Mouse (Mus musculus) neural tube, embryonic 11.5 days (tissue): Measurements from ENCODE around the gene Srp54c. TPM values are rescaled to one million over a fixed set of nuclear protein-coding genes. Genes with fewer than 3 reads are reported as not detected.
"Not testable (repeated sequence)": the region's sequence is repeated elsewhere in the genome, so short reads cannot be mapped to it uniquely, and the experiment has no call there.

Source experiments
- ATAC-seq: fragments of 200-750 bp; cut with Nextera tagmentation; 2 replicates; pipeline ENCODE4 v1.8.0; 2017; ENCODE audit warnings: moderate number of reproducible peaks, mild to moderate bottlenecking, moderate TSS enrichment, moderate library complexity; ENCODE audit not compliant: insufficient read depth, low FRiP score, low TSS enrichment
- DNase-seq: peaks from one replicate; pipeline ENCODE4 v3.0.0-alpha.2; 2015; ENCODE audit warnings: low spot score
- H3K27ac ChIP-seq: fragments of 300-500 bp; sonication (generic); 2 replicates; pipeline ENCODE4 v1.5.1; 2014; ENCODE audit warnings: low read depth, mild to moderate bottlenecking, low read length
- H3K27me3 ChIP-seq: fragments of 300-500 bp; sonication (generic); 2 replicates; pipeline ENCODE4 v1.6.1; 2014; ENCODE audit warnings: mild to moderate bottlenecking, low read length, mixed read lengths; ENCODE audit not compliant: control insufficient read depth, insufficient read depth
- H3K36me3 ChIP-seq: fragments of 300-500 bp; sonication (generic); 2 replicates; pipeline ENCODE4 v1.6.1; 2014; ENCODE audit warnings: mild to moderate bottlenecking, low read length, moderate library complexity, mixed read lengths; ENCODE audit not compliant: control insufficient read depth, insufficient read depth
- H3K4me1 ChIP-seq: fragments of 300-500 bp; sonication (generic); 2 replicates; pipeline ENCODE4 v1.6.1; 2014; ENCODE audit warnings: low read length, mixed read lengths; ENCODE audit not compliant: control insufficient read depth, insufficient read depth
- H3K4me2 ChIP-seq: fragments of 300-500 bp; sonication (generic); 2 replicates; pipeline ENCODE4 v1.6.1; 2014; ENCODE audit warnings: low read depth, mild to moderate bottlenecking, moderate library complexity
- H3K4me3 ChIP-seq: fragments of 300-500 bp; sonication (generic); 2 replicates; pipeline ENCODE4 v1.5.1; 2014; ENCODE audit warnings: low read depth, low read length
- H3K9ac ChIP-seq: fragments of 300-500 bp; sonication (generic); 2 replicates; pipeline ENCODE4 v1.6.1; 2014; ENCODE audit warnings: mild to moderate bottlenecking, low read length
- H3K9me3 ChIP-seq: fragments of 300-500 bp; sonication (generic); 2 replicates; pipeline ENCODE4 v1.6.1; 2016; ENCODE audit warnings: low read length; ENCODE audit not compliant: control insufficient read depth
- WGBS: fragments of 180-500 bp; shearing (Covaris S2); extraction: QIAGEN DNeasy Blood & Tissue Kit; methylation state at CpG from one replicate; pipeline ENCODE4 v1.1.7; 2014; 5-methylcytosine and 5-hydroxymethylcytosine counted together
- polyA plus RNA-seq: library from polyadenylated mRNA; unstranded; fragments of >200 nt; fragmentation: Nextera tagmentation; extraction: Ambion mirVana; gene quantifications from 2 replicates; pipeline ENCODE4 v1.2.1, GENCODE M21; 2014

Srp54c gene
- polyA plus RNA-seq, 1 experiment from 2014 or later: 78.8 TPM

GRCm38 (mm10) chr12:55263385-55263784, 33.4 kb downstream of the Srp54c start:
- not testable (repeated sequence) for ATAC-seq, H3K4me2 ChIP-seq, H3K9me3 ChIP-seq, H3K27ac ChIP-seq, H3K9ac ChIP-seq, H3K4me1 ChIP-seq, H3K4me3 ChIP-seq, DNase-seq, H3K27me3 ChIP-seq, H3K36me3 ChIP-seq
- no CpG with 5 or more reads among the region's 5 CpGs for WGBS

- H3K4me1 ChIP-seq: no peaks in the 10 kb centered on the region
- H3K9ac ChIP-seq: no peak overlapping the region
- no peak for DNase-seq
- 84% methylated on average over 3 of the region's 3 CpGs for WGBS
- H3K36me3 ChIP-seq: no peaks in the 10 kb centered on the region
- H3K9me3 ChIP-seq: no peaks in the 10 kb centered on the region
- H3K4me3 ChIP-seq: no peak overlapping the region
- ATAC-seq: no peak
- H3K27ac ChIP-seq: no peak overlapping the region
- no peaks in the 10 kb centered on the region for H3K27me3 ChIP-seq
- no peak overlapping the region for H3K4me2 ChIP-seq
These were observed 42.3 kb downstream of the Srp54c start for GRCm38 (mm10) chr12:55272243-55272642.

- H3K36me3 ChIP-seq, ATAC-seq, H3K27me3 ChIP-seq, H3K4me1 ChIP-seq, DNase-seq, H3K9me3 ChIP-seq, H3K4me2 ChIP-seq, H3K27ac ChIP-seq, H3K9ac ChIP-seq, H3K4me3 ChIP-seq: not testable (repeated sequence)
- 92% methylated on average over 3 of the region's 6 CpGs for WGBS
These were observed 47.6 kb downstream of the Srp54c start for GRCm38 (mm10) chr12:55277583-55277982.

DNA sequence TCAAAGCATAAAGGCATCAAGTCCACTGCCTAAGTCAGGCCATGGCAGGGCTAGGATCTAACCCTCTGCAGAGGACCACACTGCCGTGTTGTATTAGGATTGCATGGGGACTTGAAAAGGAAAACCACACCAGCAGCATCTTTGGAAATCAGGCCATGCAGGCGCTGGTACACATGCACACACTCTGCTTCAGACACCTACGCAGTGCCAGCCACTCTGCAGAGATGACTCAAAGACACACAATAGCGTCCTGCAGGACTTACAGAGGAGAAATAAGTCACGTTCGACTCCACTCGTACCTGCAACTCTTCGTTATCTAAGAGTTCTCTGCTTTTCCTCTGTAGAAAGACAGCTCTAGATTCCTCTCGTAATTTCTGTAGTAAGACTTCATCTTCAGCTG, 68.1 kb downstream of the Srp54c start:
- peaks cover 9% of the 10 kb centered on the region for H3K36me3 ChIP-seq

GRCm38 (mm10) chr12:55299336-55299735, 69.4 kb downstream of the Srp54c start, which contains the start of gene 1110008L16Rik:
Gene 1110008L16Rik (plus strand): TSS chr12:55299577.
- no peak within 1 kb of the TSS for H3K9ac ChIP-seq
- WGBS: 81% methylated on average over 5 of the region's 5 CpGs
- H3K27ac ChIP-seq: no peak within 1 kb of the TSS
- H3K4me3 ChIP-seq: no peak within 1 kb of the TSS
- no peak for DNase-seq
- H3K27me3 ChIP-seq: no peaks in the 10 kb centered on the region
- H3K36me3 ChIP-seq: peaks cover 6% of the 10 kb centered on the region
- H3K4me2 ChIP-seq: no peak within 1 kb of the TSS
- no peak for ATAC-seq
- H3K4me1 ChIP-seq: peaks cover 7% of the 10 kb centered on the region; the same call in 1 of the 2 replicates
- no peaks in the 10 kb centered on the region for H3K9me3 ChIP-seq

More for the DNA sequence above, 68.1 kb downstream of the Srp54c start:
- H3K27ac ChIP-seq: no peak overlapping the region
- no peak overlapping the region for H3K9ac ChIP-seq
- H3K9me3 ChIP-seq: no peaks in the 10 kb centered on the region
- H3K4me3 ChIP-seq: no peak overlapping the region
- no peaks in the 10 kb centered on the region for H3K27me3 ChIP-seq
- ATAC-seq (no peak), DNase-seq (no peak)
- H3K4me2 ChIP-seq: no peak overlapping the region
- H3K4me1 ChIP-seq: peaks cover 7% of the 10 kb centered on the region; the same call in 1 of the 2 replicates
- WGBS: 91% methylated on average over 9 of the region's 9 CpGs

DNA sequence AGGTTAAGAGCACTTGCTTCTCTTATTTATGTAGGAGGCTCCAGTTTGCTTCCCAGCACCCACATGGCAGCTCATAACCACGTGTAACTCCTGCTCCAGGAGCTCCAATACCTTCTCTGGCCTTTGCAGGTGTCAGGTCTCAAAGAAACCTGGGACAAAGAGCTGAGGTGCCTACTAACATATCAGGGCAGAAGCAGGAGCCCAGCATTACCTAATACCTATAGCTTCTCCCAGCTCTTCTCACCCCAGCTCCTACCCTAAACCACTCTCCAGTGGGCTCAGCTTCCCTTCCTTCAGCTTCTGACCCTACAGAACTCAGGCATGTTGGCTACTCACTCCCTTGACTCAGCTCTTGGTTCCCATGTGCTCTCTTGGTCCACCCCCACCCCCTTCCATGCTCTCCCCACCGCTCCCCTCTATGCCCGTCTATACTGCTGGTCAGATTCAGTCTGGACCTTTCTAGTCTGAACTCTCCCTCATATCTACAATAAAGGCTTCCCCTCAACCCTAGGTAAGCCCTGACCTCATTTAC, 70.9 kb downstream of the Srp54c start:
- Histone ChIP-seq H3K4me1 (peaks cover 7% of the 10 kb centered on the region; the same call in 1 of the 2 replicates), H3K27ac (no peak overlapping the region), H3K9me3 (no peaks in the 10 kb centered on the region), H3K4me2 (peak overlapping the region; percentile 53), H3K27me3 (no peaks in the 10 kb centered on the region), H3K36me3 (peaks cover 5% of the 10 kb centered on the region), H3K9ac (no peak overlapping the region), H3K4me3 (no peak overlapping the region)
- DNase-seq (no peak), ATAC-seq (no peak)
- 88% methylated on average over 3 of the region's 3 CpGs for WGBS

DNA sequence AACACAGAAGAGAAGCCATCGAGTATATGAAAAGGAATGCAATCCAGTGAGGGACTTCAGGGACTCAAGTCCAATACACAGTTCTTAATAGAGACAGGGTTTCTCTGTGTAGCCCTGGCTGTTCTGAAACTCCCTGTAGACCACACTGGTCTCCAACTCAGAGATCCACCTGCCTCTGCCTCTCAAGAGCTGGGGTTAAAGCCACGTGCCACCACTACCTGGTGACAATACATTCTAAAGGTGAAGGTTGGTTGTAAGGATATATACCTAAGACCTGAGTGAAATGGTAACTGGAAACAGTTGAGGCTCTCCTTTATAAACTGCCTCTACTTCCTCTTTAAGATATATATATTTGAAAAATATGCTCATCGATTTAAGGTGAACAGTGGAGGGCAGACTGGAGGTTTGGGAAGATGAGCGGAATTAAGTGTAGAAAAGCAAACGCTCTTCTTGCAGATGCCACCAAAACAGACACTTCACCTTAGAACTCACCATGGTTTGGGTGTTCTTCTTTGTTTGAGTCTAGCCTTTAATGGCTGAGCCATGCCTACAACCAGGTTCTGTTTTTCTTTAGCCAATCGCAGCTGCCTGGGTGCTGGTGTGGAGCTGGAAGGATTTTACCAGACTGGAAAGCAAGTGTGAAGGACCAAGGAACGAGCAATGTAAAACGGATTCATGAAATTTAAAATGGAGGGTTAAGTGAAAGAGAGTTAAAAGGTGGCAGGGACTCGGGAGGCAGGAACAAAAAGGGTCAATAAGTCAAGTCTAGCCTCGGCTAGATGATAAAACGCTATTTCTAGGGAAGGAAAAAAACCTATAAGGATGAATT, 71.7 kb downstream of the Srp54c start:
- Histone ChIP-seq H3K4me3 (peak overlapping the region; percentile 57), H3K36me3 (peaks cover 5% of the 10 kb centered on the region; the same call in 1 of the 2 replicates), H3K9ac (peak overlapping the region; percentile 83), H3K27me3 (no peaks in the 10 kb centered on the region), H3K4me1 (peaks cover 7% of the 10 kb centered on the region; the same call in 1 of the 2 replicates), H3K27ac (peak overlapping the region; percentile 74; the same call in 1 of the 2 replicates), H3K4me2 (peak overlapping the region; percentile 53), H3K9me3 (no peaks in the 10 kb centered on the region)
- no peak for DNase-seq
- WGBS: 52% methylated on average over 11 of the region's 11 CpGs
- no peak for ATAC-seq

GRCm38 (mm10) chr12:55302485-55303441, 72.8 kb downstream of the Srp54c start, which contains the start of gene Ppp2r3c:
Gene Ppp2r3c (minus strand): TSS chr12:55302998.
- H3K4me2 ChIP-seq: peak within 1 kb of the TSS; percentile 65
- H3K4me1 ChIP-seq: peaks cover 7% of the 10 kb centered on the region; the same call in 1 of the 2 replicates
- under 1% methylated on average over 55 of the region's 55 CpGs for WGBS
- peak within 1 kb of the TSS; percentile 57 for H3K4me3 ChIP-seq
- H3K9ac ChIP-seq: peak within 1 kb of the TSS; percentile 83
- H3K9me3 ChIP-seq: no peaks in the 10 kb centered on the region
- DNase-seq: peak; percentile 93
- no peaks in the 10 kb centered on the region for H3K27me3 ChIP-seq
- peak; percentile 92 for ATAC-seq
- peak within 1 kb of the TSS; percentile 74 for H3K27ac ChIP-seq
- H3K36me3 ChIP-seq: peaks cover 5% of the 10 kb centered on the region; the same call in 1 of the 2 replicates
